Mouse (Mus musculus) liver, embryonic 12.5 days (tissue): ENCODE results near the gene Thap4. TPM values are rescaled to one million over a fixed set of nuclear protein-coding genes. Genes with fewer than 3 reads are reported as not detected.

Source experiments
- ATAC-seq: fragments of 200-750 bp; cut with Nextera tagmentation; 2 replicates; pipeline ENCODE4 v1.8.0; 2017; ENCODE audit warnings: moderate number of reproducible peaks, mild to moderate bottlenecking, moderate library complexity
- H3K27ac ChIP-seq: fragments of 300-500 bp; sonication (generic); 2 replicates; pipeline ENCODE4 v1.5.1; 2016; ENCODE audit warnings: mild to moderate bottlenecking
- H3K27me3 ChIP-seq: fragments of 300-500 bp; sonication (generic); replicated peaks from 2 replicates; pipeline ENCODE4 v1.6.1; 2016; ENCODE audit warnings: mild to moderate bottlenecking, moderate library complexity
- H3K36me3 ChIP-seq: fragments of 300-500 bp; sonication (generic); 2 replicates; pipeline ENCODE4 v1.6.1; 2016; ENCODE audit warnings: mild to moderate bottlenecking, moderate library complexity
- H3K4me1 ChIP-seq: fragments of 300-500 bp; sonication (generic); 2 replicates; pipeline ENCODE4 v1.6.1; 2016
- H3K4me2 ChIP-seq: fragments of 300-500 bp; sonication (generic); 2 replicates; pipeline ENCODE4 v1.6.1; 2016; ENCODE audit warnings: mild to moderate bottlenecking, moderate library complexity
- H3K4me3 ChIP-seq: fragments of 300-500 bp; sonication (generic); 2 replicates; pipeline ENCODE4 v1.5.1; 2016; ENCODE audit warnings: mild to moderate bottlenecking, moderate library complexity
- H3K9ac ChIP-seq: fragments of 300-500 bp; sonication (generic); 2 replicates; pipeline ENCODE4 v1.6.1; 2016; ENCODE audit warnings: mild to moderate bottlenecking, moderate library complexity
- H3K9me3 ChIP-seq: fragments of 300-500 bp; sonication (generic); replicated peaks from 2 replicates; pipeline ENCODE4 v1.6.1; 2016; ENCODE audit warnings: mild to moderate bottlenecking, moderate library complexity
- WGBS: fragments of 180-500 bp; shearing (Covaris S2); methylation state at CpG from one replicate; pipeline ENCODE4 v1.1.7; 2016; ENCODE audit not compliant: insufficient replicate concordance; 5-methylcytosine and 5-hydroxymethylcytosine counted together
- polyA plus RNA-seq: library from polyadenylated mRNA; unstranded; fragments of >200 nt; fragmentation: Nextera tagmentation; extraction: Ambion mirVana; gene quantifications from 2 replicates; pipeline ENCODE4 v1.2.1, GENCODE M21; 2016

The Thap4 gene
- polyA plus RNA-seq, 1 experiment from 2014 or later, result 22.2 TPM

DNA sequence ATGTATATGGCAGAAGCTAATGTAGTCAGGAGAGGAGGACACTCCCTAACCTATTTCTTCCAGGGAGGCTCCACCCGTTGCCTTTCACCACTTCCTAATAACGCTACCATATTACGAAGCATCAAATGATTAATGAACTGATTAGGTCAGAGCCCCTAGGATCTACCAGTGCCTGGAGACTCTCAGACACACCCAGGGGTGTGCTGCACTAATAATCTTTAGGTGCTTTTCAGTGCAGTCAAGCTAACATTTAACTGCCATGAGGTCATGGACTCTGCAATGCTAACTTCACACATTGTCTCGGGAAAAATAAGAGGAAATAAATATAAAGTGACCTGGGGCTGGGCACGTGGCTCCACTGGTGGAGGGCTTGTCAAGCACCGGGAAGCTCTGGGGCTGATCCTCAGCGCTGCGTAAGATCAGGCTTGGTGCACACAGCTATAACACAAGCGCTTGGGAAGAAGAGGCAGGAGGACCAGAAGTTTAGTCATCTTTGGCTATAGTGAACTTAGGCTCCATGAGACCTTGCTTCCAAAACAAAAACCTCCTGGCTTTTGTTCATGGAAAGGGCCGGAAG is 51.1 kb downstream of the Thap4 start:
- Histone ChIP-seq H3K27me3 (no peaks in the 10 kb centered on the region), H3K36me3 (peaks cover 20% of the 10 kb centered on the region), H3K4me2 (no peak overlapping the region), H3K27ac (no peak overlapping the region), H3K9ac (no peak overlapping the region), H3K4me3 (no peak overlapping the region), H3K4me1 (no peaks in the 10 kb centered on the region), H3K9me3 (no peaks in the 10 kb centered on the region)
- WGBS, result 81% methylated on average over 10 of the region's 10 CpGs
- ATAC-seq, result no peak

DNA sequence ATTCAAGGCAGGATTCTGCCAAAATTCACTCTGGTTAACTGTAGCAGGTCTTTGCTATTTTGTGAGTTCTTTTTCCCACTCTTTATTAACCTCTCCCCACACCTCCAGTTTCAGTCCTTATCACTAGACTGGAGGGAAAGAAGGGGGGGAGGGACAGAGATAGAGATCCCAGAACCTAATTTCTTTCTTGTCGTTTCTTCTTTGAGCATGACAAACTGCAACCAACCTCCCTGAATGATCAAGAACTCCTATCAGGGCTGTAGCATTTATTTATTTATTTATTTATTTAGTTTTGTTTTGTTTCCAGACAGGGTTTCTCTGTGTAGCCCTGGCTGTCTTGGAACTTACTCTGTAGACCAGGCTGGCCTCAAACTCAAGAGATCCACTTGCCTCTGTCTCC is 52.6 kb downstream of the Thap4 start:
- Histone ChIP-seq H3K4me3 (no peak overlapping the region), H3K4me2 (no peak overlapping the region), H3K9me3 (no peaks in the 10 kb centered on the region), H3K36me3 (peaks cover 20% of the 10 kb centered on the region), H3K9ac (no peak overlapping the region), H3K27me3 (no peaks in the 10 kb centered on the region), H3K4me1 (no peaks in the 10 kb centered on the region), H3K27ac (no peak overlapping the region)
- WGBS, result 38% methylated on average over 1 of the region's 1 CpGs
- no peak for ATAC-seq

DNA sequence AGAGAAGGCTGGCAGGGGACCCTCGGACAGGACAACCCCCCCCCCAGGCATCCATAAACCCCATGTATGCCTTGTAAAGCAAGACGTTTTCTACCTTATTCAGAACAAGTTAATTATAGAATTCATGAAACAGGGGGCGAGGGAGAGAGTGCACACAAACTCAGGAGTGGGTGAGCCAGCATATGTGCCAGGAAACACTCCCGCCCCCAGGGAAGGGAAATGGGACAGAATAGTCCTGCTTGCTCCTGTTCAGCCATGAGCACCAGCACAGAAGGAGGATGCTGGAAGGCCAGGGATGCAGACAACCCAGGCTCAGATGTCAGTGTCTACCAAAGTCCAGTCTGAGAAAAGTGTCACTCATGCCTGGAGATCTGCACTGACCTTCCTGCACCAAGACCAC is 55.5 kb downstream of the Thap4 start:
- Histone ChIP-seq H3K27ac (no peak overlapping the region), H3K4me3 (no peak overlapping the region), H3K4me1 (no peaks in the 10 kb centered on the region), H3K27me3 (no peaks in the 10 kb centered on the region), H3K4me2 (no peak overlapping the region), H3K9me3 (no peaks in the 10 kb centered on the region), H3K9ac (no peak overlapping the region), H3K36me3 (peaks cover 8% of the 10 kb centered on the region)
- no peak for ATAC-seq
- WGBS, result 70% methylated on average over 4 of the region's 4 CpGs

DNA sequence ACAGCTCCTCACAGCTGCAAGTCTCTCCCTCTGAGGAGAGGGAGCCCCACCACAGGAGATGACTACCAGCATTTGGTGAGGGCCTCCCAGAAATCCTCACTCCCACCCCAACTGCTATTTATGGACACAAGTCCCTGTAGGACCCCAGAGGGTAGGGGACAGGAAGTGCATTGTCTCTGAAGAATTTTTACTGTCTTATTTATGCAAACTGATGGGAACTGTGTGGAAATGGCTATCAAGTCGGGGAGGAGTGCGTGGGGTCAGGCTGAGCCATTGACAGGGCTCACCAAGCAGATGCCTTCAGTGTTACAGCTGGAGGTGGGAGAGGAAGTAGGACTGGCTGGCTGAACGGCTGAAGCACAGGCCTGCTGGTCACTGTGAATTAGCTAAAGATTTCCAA is 57.3 kb downstream of the Thap4 start:
- WGBS, result 28% methylated on average over 3 of the region's 3 CpGs
- peak overlapping the region; percentile 43; the same call in 1 of the 2 replicates for H3K27ac ChIP-seq
- H3K36me3 ChIP-seq, result no peaks in the 10 kb centered on the region
- H3K4me2 ChIP-seq, result no peak overlapping the region
- no peak overlapping the region for H3K9ac ChIP-seq
- 0 out of 2 replicates have a peak, but pooled peaks cover 3% of the 10 kb centered on the region for H3K4me1 ChIP-seq
- H3K27me3 ChIP-seq, result no peaks in the 10 kb centered on the region
- no peaks in the 10 kb centered on the region for H3K9me3 ChIP-seq
- no peak for ATAC-seq
- no peak overlapping the region for H3K4me3 ChIP-seq

DNA sequence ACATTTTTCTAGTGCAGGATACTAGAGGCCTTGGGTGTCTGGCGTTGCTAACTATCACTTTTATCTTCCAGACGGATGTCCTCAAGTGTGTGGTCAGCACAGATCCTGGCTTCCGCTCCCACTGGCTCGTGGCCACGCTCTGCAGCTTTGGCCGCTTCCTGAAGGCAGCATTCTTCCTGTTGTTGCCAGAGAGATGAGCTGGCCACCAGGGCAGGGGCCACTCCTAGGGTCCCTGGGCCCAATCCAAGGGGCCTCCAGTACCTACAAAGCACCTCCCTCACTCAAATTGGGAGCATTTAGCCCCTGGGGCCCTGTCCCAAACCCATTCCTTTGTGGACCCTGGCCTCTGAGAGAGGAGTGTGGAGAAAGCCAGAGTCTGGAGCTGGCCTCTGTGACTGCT is 59.7 kb downstream of the Thap4 start:
- Histone ChIP-seq H3K9ac (no peak overlapping the region), H3K4me1 (0 out of 2 replicates have a peak, but pooled peaks cover 3% of the 10 kb centered on the region), H3K27me3 (no peaks in the 10 kb centered on the region), H3K4me3 (no peak overlapping the region), H3K27ac (no peak overlapping the region), H3K36me3 (no peaks in the 10 kb centered on the region), H3K9me3 (no peaks in the 10 kb centered on the region), H3K4me2 (no peak overlapping the region)
- WGBS, result 40% methylated on average over 6 of the region's 6 CpGs
- ATAC-seq, result no peak

DNA sequence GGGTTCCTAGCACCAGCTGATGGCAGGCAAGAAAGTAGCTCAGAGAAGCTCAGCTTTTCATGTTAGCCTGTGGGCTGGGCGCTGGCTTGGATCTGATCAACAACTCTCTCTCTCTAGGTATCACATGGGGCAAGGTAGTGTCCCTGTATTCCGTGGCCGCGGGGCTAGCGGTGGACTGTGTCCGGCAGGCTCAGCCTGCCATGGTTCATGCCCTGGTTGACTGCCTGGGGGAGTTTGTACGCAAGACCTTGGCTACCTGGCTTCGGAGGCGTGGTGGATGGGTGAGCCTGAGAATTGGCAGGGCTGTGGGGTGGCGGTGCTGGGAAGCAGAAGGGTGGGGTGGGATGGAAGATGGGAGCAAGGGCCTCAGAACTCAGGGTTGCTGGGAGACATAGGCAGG is 60.7 kb downstream of the Thap4 start:
- no peak overlapping the region for H3K4me3 ChIP-seq
- H3K27me3 ChIP-seq, result no peaks in the 10 kb centered on the region
- WGBS, result 81% methylated on average over 10 of the region's 10 CpGs
- H3K4me2 ChIP-seq, result no peak overlapping the region
- H3K9ac ChIP-seq, result no peak overlapping the region
- H3K4me1 ChIP-seq, result 0 out of 2 replicates have a peak, but pooled peaks cover 3% of the 10 kb centered on the region
- no peaks in the 10 kb centered on the region for H3K36me3 ChIP-seq
- H3K9me3 ChIP-seq, result no peaks in the 10 kb centered on the region
- peak; percentile 27; the same call in 1 of the 2 replicates for ATAC-seq
- H3K27ac ChIP-seq, result no peak overlapping the region

DNA sequence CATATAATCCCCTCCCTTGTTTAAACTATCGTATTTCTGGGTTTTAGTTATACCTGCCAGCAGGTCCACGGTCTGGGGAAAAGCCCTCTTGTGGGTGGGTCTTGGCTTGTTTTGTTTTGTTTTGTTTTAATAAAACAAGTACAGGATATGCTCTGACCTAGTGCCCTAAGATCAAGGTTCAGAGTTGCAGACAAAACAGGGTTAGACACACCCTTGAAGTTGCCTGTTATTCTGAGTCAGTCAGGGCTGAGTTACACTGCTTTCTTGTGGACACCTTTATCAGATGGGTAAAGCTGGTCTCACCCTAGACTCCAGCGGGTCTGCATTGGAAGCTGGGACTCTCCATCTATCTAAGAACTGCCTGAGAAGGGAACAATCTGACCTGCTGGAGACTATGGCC is 61.2 kb downstream of the Thap4 start:
- H3K9ac ChIP-seq, result no peak overlapping the region
- ATAC-seq, result no peak
- H3K27me3 ChIP-seq, result no peaks in the 10 kb centered on the region
- H3K4me3 ChIP-seq, result no peak overlapping the region
- WGBS, result 80% methylated on average over 3 of the region's 3 CpGs
- 0 out of 2 replicates have a peak, but pooled peaks cover 3% of the 10 kb centered on the region for H3K4me1 ChIP-seq
- H3K9me3 ChIP-seq, result no peaks in the 10 kb centered on the region
- H3K4me2 ChIP-seq, result no peak overlapping the region
- no peaks in the 10 kb centered on the region for H3K36me3 ChIP-seq
- H3K27ac ChIP-seq, result no peak overlapping the region

DNA sequence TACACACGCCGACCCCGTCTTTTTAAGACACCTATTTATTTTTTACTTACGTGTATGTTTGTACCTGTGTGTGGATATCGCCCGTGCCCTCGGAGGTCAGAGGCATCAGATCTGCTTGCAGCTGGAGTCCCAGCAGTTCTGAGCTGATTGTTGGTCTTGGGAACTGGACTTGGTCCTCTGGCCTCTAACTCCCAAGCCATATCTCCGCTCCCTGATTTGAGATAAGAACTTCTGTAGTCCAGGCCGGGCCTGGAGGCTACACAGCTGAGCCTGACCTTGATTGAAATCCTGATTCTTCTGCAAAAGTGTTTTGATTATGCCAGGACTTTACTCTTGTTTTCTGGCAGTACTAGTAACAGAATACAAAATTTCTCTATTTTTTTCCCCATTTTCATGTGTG is 61.9 kb downstream of the Thap4 start:
- ATAC-seq, result no peak
- no peak overlapping the region for H3K4me2 ChIP-seq
- H3K9ac ChIP-seq, result no peak overlapping the region
- WGBS, result 72% methylated on average over 9 of the region's 9 CpGs
- no peaks in the 10 kb centered on the region for H3K9me3 ChIP-seq
- H3K4me1 ChIP-seq, result 0 out of 2 replicates have a peak, but pooled peaks cover 3% of the 10 kb centered on the region
- H3K4me3 ChIP-seq, result no peak overlapping the region
- no peak overlapping the region for H3K27ac ChIP-seq
- H3K27me3 ChIP-seq, result peaks cover 7% of the 10 kb centered on the region
- H3K36me3 ChIP-seq, result no peaks in the 10 kb centered on the region

DNA sequence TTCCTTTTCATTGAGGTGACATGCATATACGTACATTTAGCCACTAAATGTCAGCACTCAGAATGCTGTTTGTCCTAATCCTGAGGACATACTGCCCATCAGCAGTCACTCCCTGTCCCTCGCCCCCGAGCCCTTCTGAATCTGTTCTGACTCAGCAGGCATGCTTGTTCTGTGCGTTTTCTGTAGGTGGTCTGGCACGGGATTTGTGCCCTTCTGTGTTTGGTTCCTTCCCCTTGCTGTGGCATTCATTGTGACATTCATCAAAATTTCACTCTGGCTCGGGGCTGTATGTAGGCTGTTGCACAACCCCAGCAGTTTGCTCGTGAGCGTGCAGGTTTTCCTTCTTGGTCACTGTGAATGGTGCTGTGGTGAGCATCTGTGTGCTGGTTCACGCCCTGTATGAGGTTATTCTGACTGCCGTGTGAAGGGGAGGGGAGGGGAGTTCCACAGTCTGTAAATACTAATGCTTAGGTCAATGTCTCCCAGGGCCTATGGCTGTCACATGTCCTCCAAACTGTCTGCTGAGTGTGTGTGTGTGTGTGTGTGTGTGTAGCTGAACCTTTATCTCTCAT is 62.8 kb downstream of the Thap4 start:
- Histone ChIP-seq H3K4me1 (0 out of 2 replicates have a peak, but pooled peaks cover 3% of the 10 kb centered on the region), H3K36me3 (no peaks in the 10 kb centered on the region), H3K9ac (no peak overlapping the region), H3K4me2 (no peak overlapping the region), H3K4me3 (no peak overlapping the region), H3K27ac (no peak overlapping the region), H3K27me3 (peaks cover 16% of the 10 kb centered on the region), H3K9me3 (no peaks in the 10 kb centered on the region)
- WGBS, result 56% methylated on average over 10 of the region's 10 CpGs
- no peak for ATAC-seq

DNA sequence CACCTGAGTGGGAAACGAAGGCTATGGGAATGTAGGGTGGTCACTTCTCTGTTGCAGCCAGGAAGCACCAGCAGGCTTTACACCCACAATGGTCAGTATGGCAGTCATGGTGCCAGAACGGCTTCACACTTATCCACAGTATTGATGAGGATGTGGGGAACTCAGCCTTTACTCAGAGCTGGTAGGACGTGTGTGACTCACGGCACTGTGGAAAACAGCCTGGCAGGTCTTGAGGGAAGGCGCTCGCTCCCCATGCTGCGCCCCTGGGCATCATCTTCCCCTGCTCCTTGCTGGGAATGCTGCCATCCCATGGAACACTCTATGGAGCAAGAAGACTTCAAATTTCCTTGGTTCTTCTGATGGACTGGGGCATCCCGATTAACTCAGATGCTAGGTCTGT is 63.6 kb downstream of the Thap4 start:
- no peak overlapping the region for H3K9ac ChIP-seq
- ATAC-seq, result no peak
- H3K36me3 ChIP-seq, result no peaks in the 10 kb centered on the region
- H3K4me1 ChIP-seq, result 0 out of 2 replicates have a peak, but pooled peaks cover 8% of the 10 kb centered on the region
- H3K4me3 ChIP-seq, result no peak overlapping the region
- no peak overlapping the region for H3K27ac ChIP-seq
- peaks cover 23% of the 10 kb centered on the region for H3K27me3 ChIP-seq
- H3K9me3 ChIP-seq, result no peaks in the 10 kb centered on the region
- H3K4me2 ChIP-seq, result no peak overlapping the region
- WGBS, result 72% methylated on average over 8 of the region's 8 CpGs

DNA sequence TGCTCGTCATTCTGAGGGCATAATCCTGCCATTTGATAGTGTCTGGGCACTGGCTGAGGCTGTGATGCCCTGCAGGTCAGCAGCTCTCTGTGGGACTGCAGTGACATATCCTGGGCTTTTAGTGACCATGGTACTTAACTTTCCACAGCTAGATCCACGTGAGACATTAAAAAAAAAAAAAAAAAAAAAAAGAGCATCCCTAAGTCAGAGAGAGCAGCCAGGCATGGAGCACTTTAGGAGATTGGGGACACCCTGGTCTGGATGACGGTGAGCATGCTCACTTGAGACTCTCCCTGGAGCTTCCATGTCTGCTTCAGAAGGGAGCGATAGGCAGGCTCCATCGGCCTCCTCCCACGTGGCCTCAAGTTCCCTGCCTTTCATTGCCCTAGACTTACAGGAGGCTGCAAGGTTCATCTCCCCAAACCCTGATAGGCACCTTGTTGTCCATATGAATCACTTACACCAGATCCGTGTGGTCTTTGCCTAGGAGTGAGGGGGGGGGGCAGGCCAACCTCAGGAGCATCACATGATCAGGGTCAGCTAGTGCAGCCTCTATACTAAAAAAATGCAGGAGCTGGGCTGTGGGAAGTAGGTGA is 64.7 kb downstream of the Thap4 start:
- 62% methylated on average over 7 of the region's 7 CpGs for WGBS
- H3K9ac ChIP-seq, result no peak overlapping the region

DNA sequence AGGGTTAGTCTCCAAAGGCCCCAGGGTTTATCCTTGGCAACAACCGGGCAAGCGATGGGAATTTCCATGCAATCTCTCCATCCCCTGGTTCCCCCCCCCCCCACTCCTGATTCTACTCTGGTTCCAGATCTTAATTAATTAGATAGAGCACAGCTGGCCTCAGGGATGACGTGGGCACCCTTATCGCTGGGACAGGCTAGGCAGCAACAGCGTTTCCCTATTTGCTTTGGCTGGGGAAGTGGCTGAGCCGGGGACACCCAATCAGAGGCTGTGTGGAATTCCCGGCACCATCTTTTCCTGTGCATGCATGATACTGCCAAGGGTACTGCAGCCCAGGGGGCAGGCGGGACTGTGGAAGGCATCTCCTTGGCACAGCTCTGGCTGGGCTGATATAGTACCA is 66.5 kb downstream of the Thap4 start:
- Histone ChIP-seq H3K4me3 (no peak overlapping the region), H3K27me3 (peaks cover 51% of the 10 kb centered on the region), H3K9me3 (no peaks in the 10 kb centered on the region), H3K9ac (no peak overlapping the region), H3K4me1 (peaks cover 12% of the 10 kb centered on the region; the same call in 1 of the 2 replicates), H3K4me2 (no peak overlapping the region), H3K27ac (no peak overlapping the region), H3K36me3 (no peaks in the 10 kb centered on the region)
- ATAC-seq, result no peak
- 58% methylated on average over 8 of the region's 8 CpGs for WGBS

More for the DNA sequence above, 64.7 kb downstream of the Thap4 start:
- peaks cover 15% of the 10 kb centered on the region; the same call in 1 of the 2 replicates for H3K4me1 ChIP-seq
- no peak overlapping the region for H3K4me3 ChIP-seq
- H3K36me3 ChIP-seq, result no peaks in the 10 kb centered on the region
- peaks cover 34% of the 10 kb centered on the region for H3K27me3 ChIP-seq
- no peak overlapping the region for H3K27ac ChIP-seq
- ATAC-seq, result no peak
- no peaks in the 10 kb centered on the region for H3K9me3 ChIP-seq
- no peak overlapping the region for H3K4me2 ChIP-seq
